Mouse (Mus musculus) midbrain, postnatal 0 days (tissue): ENCODE results near the gene Rd3l. TPM values are rescaled to one million over a fixed set of nuclear protein-coding genes. Genes with fewer than 3 reads are reported as not detected.

Experiments used
- ATAC-seq: fragments of 200-750 bp; cut with Nextera tagmentation; 2 replicates; pipeline ENCODE4 v1.8.0; 2017; ENCODE audit warnings: moderate number of reproducible peaks, mild to moderate bottlenecking, moderate TSS enrichment, moderate library complexity; ENCODE audit not compliant: low FRiP score
- DNase-seq: peaks from one replicate; pipeline ENCODE4 v3.0.0-alpha.2; 2015; ENCODE audit warnings: low spot score
- H3K27ac ChIP-seq: fragments of 300-500 bp; sonication (generic); 2 replicates; pipeline ENCODE4 v1.5.1; 2014; ENCODE audit warnings: low read depth, mild to moderate bottlenecking, low read length, mixed read lengths
- H3K27me3 ChIP-seq: fragments of 300-500 bp; sonication (generic); 2 replicates; pipeline ENCODE4 v1.6.1; 2014; ENCODE audit warnings: low read length, control low read depth, mixed read lengths; ENCODE audit not compliant: insufficient read depth
- H3K36me3 ChIP-seq: fragments of 300-500 bp; sonication (generic); 2 replicates; pipeline ENCODE4 v1.6.1; 2014; ENCODE audit warnings: low read length, control low read depth, mixed read lengths; ENCODE audit not compliant: insufficient read depth
- H3K4me1 ChIP-seq: fragments of 300-500 bp; sonication (generic); 2 replicates; pipeline ENCODE4 v1.6.1; 2014; ENCODE audit warnings: mild to moderate bottlenecking, control low read depth, antibody characterized with exemption, low read length, mixed read lengths; ENCODE audit not compliant: insufficient read depth
- H3K4me2 ChIP-seq: fragments of 300-500 bp; sonication (generic); 2 replicates; pipeline ENCODE4 v1.6.1; 2014; ENCODE audit warnings: low read depth, mild to moderate bottlenecking, low read length, mixed read lengths; ENCODE audit not compliant: poor library complexity, severe bottlenecking
- H3K4me3 ChIP-seq: fragments of 300-500 bp; sonication (generic); 2 replicates; pipeline ENCODE4 v1.5.1; 2014; ENCODE audit warnings: low read depth, mild to moderate bottlenecking, low read length, moderate library complexity
- H3K9ac ChIP-seq: fragments of 300-500 bp; sonication (generic); replicated peaks from 2 replicates; pipeline ENCODE4 v1.6.1; 2014; ENCODE audit warnings: mild to moderate bottlenecking, low read length, moderate library complexity, mixed read lengths; ENCODE audit not compliant: poor library complexity, severe bottlenecking
- H3K9me3 ChIP-seq: fragments of 300-500 bp; sonication (generic); 2 replicates; pipeline ENCODE4 v1.6.1; 2016; ENCODE audit warnings: low read length, control low read depth
- CTCF ChIP-seq: IDR thresholded peaks from 2 replicates; pipeline ENCODE4 v1.5.1; 2016; ENCODE audit warnings: antibody characterized with exemption, mild to moderate bottlenecking
- WGBS: fragments of 180-500 bp; shearing (Covaris S2); extraction: QIAGEN DNeasy Blood & Tissue Kit; methylation state at CpG from one replicate; pipeline ENCODE4 v1.1.7; 2014; 5-methylcytosine and 5-hydroxymethylcytosine counted together
- polyA plus RNA-seq: library from polyadenylated mRNA; unstranded; fragments of >200 nt; fragmentation: Nextera tagmentation; extraction: Ambion mirVana; gene quantifications from 2 replicates; pipeline ENCODE4 v1.2.1, GENCODE M21; 2015
- total RNA-seq: library from RNA; depleted of rRNA; stranded (reverse); fragments of >200 nt; gene quantifications from 2 replicates; pipeline ENCODE4 v1.2.3, GENCODE M21; 2014

Gene Rd3l
- total and polyA plus RNA-seq, 2 experiments from 2014 or later = 0.38 TPM; not detected in 1

DNA sequence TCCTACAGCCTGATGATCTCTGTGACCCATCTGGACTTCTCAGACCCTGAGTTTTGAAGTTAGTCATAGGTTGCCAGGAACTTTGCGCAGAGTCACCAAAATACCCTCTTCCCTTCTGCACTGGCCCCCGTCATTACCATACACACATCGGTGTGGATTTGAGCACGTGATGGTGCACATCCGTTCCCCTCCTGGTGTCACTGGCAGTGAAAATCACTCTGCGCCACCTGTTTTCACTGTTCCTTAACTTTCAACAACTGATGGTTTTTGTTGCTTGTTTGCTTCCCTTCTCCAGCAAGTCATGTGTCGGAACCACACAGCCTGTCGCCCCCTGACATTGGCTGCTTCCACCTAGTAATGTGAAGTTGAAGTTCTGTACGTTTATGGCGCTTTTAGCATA is 8.6 kb downstream of the Rd3l start:
- no peak for TF ChIP-seq CTCF
- Histone ChIP-seq H3K36me3 (no peaks in the 10 kb centered on the region), H3K27ac (no peak overlapping the region), H3K27me3 (no peaks in the 10 kb centered on the region), H3K4me1 (no peaks in the 10 kb centered on the region), H3K9ac (no peak overlapping the region), H3K4me3 (no peak overlapping the region), H3K4me2 (no peak overlapping the region), H3K9me3 (no peaks in the 10 kb centered on the region)
- ATAC-seq (no peak), DNase-seq (no peak)
- WGBS = 89% methylated on average over 10 of the region's 10 CpGs

DNA sequence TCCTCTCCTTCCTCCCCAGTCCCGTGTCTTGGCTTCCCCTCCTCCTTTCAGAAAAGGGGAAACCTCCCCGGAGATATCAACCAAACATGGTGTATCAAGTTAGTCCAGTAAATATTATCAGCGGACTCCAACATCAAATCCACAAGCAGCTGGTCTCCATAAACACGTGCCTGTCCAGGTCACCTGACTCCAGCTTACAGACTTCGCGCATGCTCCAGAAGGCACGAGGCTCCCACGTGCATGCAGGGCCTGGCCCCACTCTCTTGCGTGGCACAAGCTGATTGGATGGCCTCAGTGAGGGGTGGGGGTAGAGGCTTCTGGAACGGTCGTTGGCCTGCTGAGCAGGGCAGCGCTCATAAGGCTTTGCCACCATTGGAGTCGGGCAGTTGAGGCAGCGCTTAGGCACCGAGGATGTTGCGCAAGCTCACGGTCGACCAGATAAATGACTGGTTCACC is 9.9 kb downstream of the Rd3l start, which contains the start of gene Tdrd9:
Gene Tdrd9, plus strand, starts transcription at position 329 of the 456 bp plus-strand sequence.
- Histone ChIP-seq H3K4me2 (no peak within 1 kb of the TSS), H3K27ac (no peak within 1 kb of the TSS), H3K36me3 (no peaks in the 10 kb centered on the region), H3K27me3 (no peaks in the 10 kb centered on the region), H3K4me1 (no peaks in the 10 kb centered on the region), H3K9me3 (no peaks in the 10 kb centered on the region), H3K9ac (no peak within 1 kb of the TSS), H3K4me3 (no peak within 1 kb of the TSS)
- DNase-seq = no peak
- TF ChIP-seq CTCF = no peak
- 88% methylated on average over 18 of the region's 18 CpGs for WGBS
- ATAC-seq = no peak

- Histone ChIP-seq H3K27me3 (no peaks in the 10 kb centered on the region), H3K9ac (no peak overlapping the region), H3K9me3 (no peaks in the 10 kb centered on the region), H3K36me3 (no peaks in the 10 kb centered on the region), H3K4me2 (no peak overlapping the region), H3K4me1 (peaks cover 8% of the 10 kb centered on the region; the same call in 1 of the 2 replicates), H3K4me3 (no peak overlapping the region), H3K27ac (no peak overlapping the region)
- ATAC-seq (no peak), DNase-seq (no peak)
- no peak for TF ChIP-seq CTCF
- 79% methylated on average over 4 of the region's 4 CpGs for WGBS
Measured at GRCm38 (mm10) chr12:111970085-111970484, 11.0 kb downstream of the Rd3l start.

DNA sequence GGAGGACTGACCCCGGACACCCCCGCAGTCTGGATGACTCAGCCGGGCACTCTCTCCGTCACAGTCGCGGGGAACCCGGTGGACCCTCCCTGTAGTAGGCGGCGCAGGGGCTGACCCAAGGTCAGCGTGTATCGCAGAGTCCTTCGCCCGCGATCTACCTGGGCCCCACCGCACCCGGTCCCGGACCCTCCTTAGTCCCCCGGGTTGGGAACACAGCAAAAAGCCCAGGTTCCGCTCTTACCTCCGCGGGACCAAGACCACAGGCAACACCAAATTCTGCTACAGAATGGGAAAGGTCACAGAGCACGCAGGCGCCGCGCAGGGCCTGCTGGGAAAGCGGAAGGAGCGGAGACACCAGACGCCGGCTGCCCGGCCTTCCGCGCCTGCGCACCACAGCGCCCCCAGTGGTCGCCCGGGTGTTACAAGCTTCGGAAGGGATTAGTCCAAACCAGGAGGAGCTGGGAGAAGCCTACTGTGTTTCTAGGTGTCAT is 14.4 kb downstream of the Rd3l start, which contains the start of gene Atp5mpl:
Gene Atp5mpl, minus strand, starts transcription at position 295 of the 491 bp plus-strand sequence.
- peak; percentile 98 for TF ChIP-seq CTCF
- Histone ChIP-seq H3K4me3 (peak within 1 kb of the TSS; percentile 71), H3K27ac (peak within 1 kb of the TSS; percentile 47), H3K4me1 (peaks cover 12% of the 10 kb centered on the region; the same call in 1 of the 2 replicates), H3K9me3 (no peaks in the 10 kb centered on the region), H3K27me3 (no peaks in the 10 kb centered on the region), H3K9ac (peak within 1 kb of the TSS; percentile 85), H3K36me3 (peaks cover 10% of the 10 kb centered on the region), H3K4me2 (peak within 1 kb of the TSS; percentile 86)
- ATAC-seq (peak; percentile 91), DNase-seq (peak; percentile 95)
- under 1% methylated on average over 37 of the region's 37 CpGs for WGBS

- Histone ChIP-seq H3K9me3 (no peaks in the 10 kb centered on the region), H3K4me1 (peaks cover 12% of the 10 kb centered on the region; the same call in 1 of the 2 replicates), H3K4me2 (no peak overlapping the region), H3K27me3 (no peaks in the 10 kb centered on the region), H3K36me3 (peaks cover 31% of the 10 kb centered on the region), H3K9ac (no peak overlapping the region), H3K27ac (no peak overlapping the region), H3K4me3 (no peak overlapping the region)
- ATAC-seq = no peak
- TF ChIP-seq CTCF = no peak
- no peak for DNase-seq
- 91% methylated on average over 5 of the region's 5 CpGs for WGBS
Measured at GRCm38 (mm10) chr12:111963339-111963738, 17.8 kb downstream of the Rd3l start.

GRCm38 (mm10) chr12:111958101-111958865 is 22.8 kb downstream of the Rd3l start:
- no peak overlapping the region for H3K4me2 ChIP-seq
- DNase-seq (peak; percentile 73), ATAC-seq (peak; percentile 31; the same call in 1 of the 2 replicates)
- H3K9me3 ChIP-seq = no peaks in the 10 kb centered on the region
- WGBS = 43% methylated on average over 9 of the region's 9 CpGs
- TF ChIP-seq CTCF = peak; percentile 89
- H3K36me3 ChIP-seq = peaks cover 31% of the 10 kb centered on the region
- no peak overlapping the region for H3K9ac ChIP-seq
- no peak overlapping the region for H3K4me3 ChIP-seq
- H3K27ac ChIP-seq = no peak overlapping the region
- H3K4me1 ChIP-seq = no peaks in the 10 kb centered on the region
- no peaks in the 10 kb centered on the region for H3K27me3 ChIP-seq
